Mouse (Mus musculus): Measurements from ENCODE around the gene Lyst. TPM values are rescaled to one million over a fixed set of nuclear protein-coding genes. Genes with fewer than 3 reads are reported as not detected.
A peak's percentile ranks its signal among the peaks of the same experiment; 100 is the strongest.

Gene Lyst
- total and polyA plus RNA-seq, 2 experiments = 2.3 to 30.3 TPM

- 92% methylated on average over 8 of the region's 8 CpGs for WGBS
- peaks cover 21% of the 10 kb centered on the region for H3K4me1 ChIP-seq (ENCODE audit: control insufficient read depth, insufficient read depth, low read length)
- H3K27me3 ChIP-seq (ENCODE audit: control insufficient read depth, insufficient read depth, low read length) = no peaks in the 10 kb centered on the region
- TF ChIP-seq CTCF (IDR thresholded peaks at IDR 0.05; ENCODE audit: low read depth, low read length) (no peak), POLR2A (IDR thresholded peaks at IDR 0.05; ENCODE audit: extremely low read depth, insufficient read depth, low read length) (no peak)
- DNase-seq (ENCODE audit: extremely low read depth, low read depth, low spot score) = no peak
- no peak overlapping the region for H3K4me3 ChIP-seq (ENCODE audit: insufficient read depth, low read depth, low read length)
- H3K9ac ChIP-seq (ENCODE audit: low read depth, low read length) = no peak overlapping the region
- no peaks in the 10 kb centered on the region for H3K36me3 ChIP-seq (ENCODE audit: control insufficient read depth, insufficient read depth, low read length)
- H3K27ac ChIP-seq (replicated peaks; ENCODE audit: insufficient read depth, low read depth, low read length) = peak overlapping the region; percentile 74
- no peaks in the 10 kb centered on the region for H3K79me2 ChIP-seq (ENCODE audit: control insufficient read depth, insufficient read depth, low read length)
Measured at GRCm38 (mm10) chr13:13574258-13574870, 15.8 kb upstream of the Lyst start.

- Histone ChIP-seq H3K4me1 (ENCODE audit: control insufficient read depth, insufficient read depth, low read length) (peaks cover 17% of the 10 kb centered on the region), H3K36me3 (ENCODE audit: control insufficient read depth, insufficient read depth, low read length) (no peaks in the 10 kb centered on the region), H3K27me3 (ENCODE audit: control insufficient read depth, insufficient read depth, low read length) (no peaks in the 10 kb centered on the region), H3K9ac (ENCODE audit: low read depth, low read length) (no peak overlapping the region), H3K27ac (replicated peaks; ENCODE audit: insufficient read depth, low read depth, low read length) (no peak overlapping the region), H3K79me2 (ENCODE audit: control insufficient read depth, insufficient read depth, low read length) (no peaks in the 10 kb centered on the region), H3K4me3 (ENCODE audit: insufficient read depth, low read depth, low read length) (no peak overlapping the region)
- no peak for DNase-seq (ENCODE audit: extremely low read depth, low read depth, low spot score)
- 91% methylated on average over 8 of the region's 8 CpGs for WGBS
- no peak for TF ChIP-seq CTCF (IDR thresholded peaks at IDR 0.05; ENCODE audit: low read depth, low read length)
- no peak for TF ChIP-seq POLR2A (IDR thresholded peaks at IDR 0.05; ENCODE audit: extremely low read depth, insufficient read depth, low read length)
Measured at GRCm38 (mm10) chr13:13575106-13575505, 15.1 kb upstream of the Lyst start.

- Histone ChIP-seq H3K4me1 (ENCODE audit: control insufficient read depth, insufficient read depth, low read length) (peaks cover 15% of the 10 kb centered on the region), H3K79me2 (ENCODE audit: control insufficient read depth, insufficient read depth, low read length) (no peaks in the 10 kb centered on the region), H3K27me3 (ENCODE audit: control insufficient read depth, insufficient read depth, low read length) (no peaks in the 10 kb centered on the region), H3K36me3 (ENCODE audit: control insufficient read depth, insufficient read depth, low read length) (no peaks in the 10 kb centered on the region), H3K9ac (ENCODE audit: low read depth, low read length) (no peak overlapping the region), H3K27ac (replicated peaks; ENCODE audit: insufficient read depth, low read depth, low read length) (no peak overlapping the region), H3K4me3 (ENCODE audit: insufficient read depth, low read depth, low read length) (no peak overlapping the region)
- 81% methylated on average over 8 of the region's 8 CpGs for WGBS
- TF ChIP-seq POLR2A (IDR thresholded peaks at IDR 0.05; ENCODE audit: extremely low read depth, insufficient read depth, low read length) (no peak), CTCF (IDR thresholded peaks at IDR 0.05; ENCODE audit: low read depth, low read length) (no peak)
- DNase-seq (ENCODE audit: extremely low read depth, low read depth, low spot score) = no peak
Measured at GRCm38 (mm10) chr13:13576469-13577205, 13.6 kb upstream of the Lyst start.

GRCm38 (mm10) chr13:13581988-13582387 is 8.2 kb upstream of the Lyst start:
- Histone ChIP-seq H3K79me2 (ENCODE audit: control insufficient read depth, insufficient read depth, low read length) (no peaks in the 10 kb centered on the region), H3K9ac (ENCODE audit: low read depth, low read length) (no peak overlapping the region), H3K27me3 (ENCODE audit: control insufficient read depth, insufficient read depth, low read length) (no peaks in the 10 kb centered on the region), H3K4me3 (ENCODE audit: insufficient read depth, low read depth, low read length) (no peak overlapping the region), H3K36me3 (ENCODE audit: control insufficient read depth, insufficient read depth, low read length) (no peaks in the 10 kb centered on the region), H3K4me1 (ENCODE audit: control insufficient read depth, insufficient read depth, low read length) (no peaks in the 10 kb centered on the region; the same call in 1 of the 2 replicates), H3K27ac (replicated peaks; ENCODE audit: insufficient read depth, low read depth, low read length) (no peak overlapping the region)
- no peak for DNase-seq (ENCODE audit: extremely low read depth, low read depth, low spot score)
- WGBS = 86% methylated on average over 4 of the region's 4 CpGs
- no peak for TF ChIP-seq POLR2A (IDR thresholded peaks at IDR 0.05; ENCODE audit: extremely low read depth, insufficient read depth, low read length)
- TF ChIP-seq CTCF (IDR thresholded peaks at IDR 0.05; ENCODE audit: low read depth, low read length) = no peak

GRCm38 (mm10) chr13:13583473-13583872 is 6.7 kb upstream of the Lyst start:
- WGBS = 10% methylated on average over 2 of the region's 2 CpGs
- no peaks in the 10 kb centered on the region for H3K79me2 ChIP-seq (ENCODE audit: control insufficient read depth, insufficient read depth, low read length)
- no peaks in the 10 kb centered on the region for H3K36me3 ChIP-seq (ENCODE audit: control insufficient read depth, insufficient read depth, low read length)
- H3K9ac ChIP-seq (ENCODE audit: low read depth, low read length) = no peak overlapping the region
- no peak overlapping the region for H3K4me3 ChIP-seq (ENCODE audit: insufficient read depth, low read depth, low read length)
- no peak overlapping the region for H3K27ac ChIP-seq (replicated peaks; ENCODE audit: insufficient read depth, low read depth, low read length)
- H3K4me1 ChIP-seq (ENCODE audit: control insufficient read depth, insufficient read depth, low read length) = peaks cover under 1% of the 10 kb centered on the region; the same call in 1 of the 2 replicates
- no peaks in the 10 kb centered on the region for H3K27me3 ChIP-seq (ENCODE audit: control insufficient read depth, insufficient read depth, low read length)
- DNase-seq (ENCODE audit: extremely low read depth, low read depth, low spot score) = no peak
- no peak for TF ChIP-seq POLR2A (IDR thresholded peaks at IDR 0.05; ENCODE audit: extremely low read depth, insufficient read depth, low read length)
- TF ChIP-seq CTCF (IDR thresholded peaks at IDR 0.05; ENCODE audit: low read depth, low read length) = no peak
